ENCODE assay signal across 8 mouse cellular contexts in the genomic region with DNA sequence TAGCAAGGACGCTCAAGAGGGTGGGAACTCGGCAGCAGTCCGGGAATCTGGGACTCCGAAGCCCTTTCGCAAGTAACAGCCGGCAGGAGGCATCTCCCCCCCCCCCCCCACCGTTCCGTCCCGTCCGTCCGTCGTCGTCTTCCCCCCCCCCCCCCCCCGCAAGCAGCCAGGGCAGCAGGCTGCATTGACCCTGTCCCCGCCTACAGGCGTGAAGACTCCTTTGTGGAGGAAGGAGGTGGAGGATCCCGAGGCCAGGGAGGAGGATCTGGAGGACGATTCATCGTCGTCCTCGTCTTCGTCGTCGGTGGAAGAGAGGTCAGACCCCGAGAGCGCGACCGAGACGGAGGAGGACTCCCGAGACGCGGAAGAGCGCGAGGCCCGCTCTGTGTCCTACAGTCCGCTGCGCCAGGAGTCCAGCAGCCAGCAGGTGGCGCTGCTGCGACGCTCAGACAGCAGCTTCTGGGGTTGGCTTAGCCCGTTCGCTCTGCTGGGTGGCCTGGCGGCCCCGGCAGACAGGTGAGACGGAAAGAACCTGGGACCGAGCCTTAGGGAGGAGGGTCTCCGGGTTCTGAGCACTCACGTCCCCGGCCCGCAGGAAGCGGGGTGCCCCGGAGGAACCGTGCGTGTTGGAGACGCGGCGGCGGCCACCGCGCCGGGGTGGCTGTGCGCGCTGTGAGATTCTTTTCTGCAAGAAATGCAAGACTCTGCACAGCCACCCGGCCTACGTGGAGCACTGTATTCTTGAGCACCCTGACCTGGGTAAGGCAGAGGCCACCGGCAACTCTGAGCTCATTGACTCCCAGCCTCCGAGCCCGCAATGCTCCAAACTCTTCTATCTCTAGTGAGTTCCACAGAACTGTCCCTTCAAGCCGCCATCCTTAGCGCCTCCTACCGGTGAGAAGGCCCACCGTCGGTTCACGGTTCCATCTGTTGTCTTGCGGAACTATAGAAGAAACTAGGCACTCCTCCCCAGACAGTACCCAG. TPM values are rescaled to one million over a fixed set of nuclear protein-coding genes. Genes with fewer than 3 reads are reported as not detected.
DNase-seq lines count a peak whose midpoint lies in the region; ATAC-seq and TF ChIP-seq lines count a peak whose summit lies in the region.

No protein-coding gene starts in this region.

- no peaks in the 10 kb centered on the region for H3K9me3 ChIP-seq in embryonic facial prominence, embryonic 10.5 days
- H3K9me3 ChIP-seq in intestine, postnatal 0 days (ENCODE audit: control insufficient read depth) = no peaks in the 10 kb centered on the region
- no peaks in the 10 kb centered on the region for H3K9me3 ChIP-seq in midbrain, embryonic 11.5 days (ENCODE audit: control insufficient read depth, low read length)

- peak overlapping the region; percentile 89 for H3K4me2 ChIP-seq in intestine, postnatal 0 days (replicated peaks; ENCODE audit: low read depth)
- peak overlapping the region; percentile 91 for H3K4me2 ChIP-seq in midbrain, embryonic 11.5 days

- H3K27ac ChIP-seq in embryonic facial prominence, embryonic 10.5 days (replicated peaks) = peak overlapping the region; percentile 83
- no peak overlapping the region for H3K27ac ChIP-seq in intestine, postnatal 0 days (ENCODE audit: low read depth, low read length)
- no peak overlapping the region for H3K27ac ChIP-seq in midbrain, embryonic 11.5 days (ENCODE audit: low read depth, low read length)

- peak; percentile 98 for TF ChIP-seq CTCF in intestine, postnatal 0 days (IDR thresholded peaks at IDR 0.05; ENCODE audit: low read depth)

- peaks cover 41% of the 10 kb centered on the region for H3K4me1 ChIP-seq in embryonic facial prominence, embryonic 10.5 days
- no peaks in the 10 kb centered on the region for H3K4me1 ChIP-seq in intestine, postnatal 0 days (replicated peaks; ENCODE audit: control insufficient read depth, insufficient read depth, low read length)
- 0 out of 2 replicates have a peak, but pooled peaks cover 4% of the 10 kb centered on the region for H3K4me1 ChIP-seq in midbrain, embryonic 11.5 days (ENCODE audit: control insufficient read depth, insufficient read depth, low read length)

- peak; percentile 85 for DNase-seq in 3134 (ENCODE audit: extremely low read depth, insufficient read length, low spot score)
- DNase-seq in adrenal gland, postnatal 14 days = peak; percentile 92
- peak; percentile 90 for DNase-seq in embryonic facial prominence, embryonic 10.5 days (ENCODE audit: low spot score)
- peak; percentile 91 for DNase-seq in left cerebral cortex, postnatal 4 days
- peak; percentile 100 for DNase-seq in midbrain, embryonic 11.5 days (ENCODE audit: low spot score, missing footprints)
- DNase-seq in right cerebral cortex, postnatal 4 days = peak; percentile 88

- intact Hi-C loops in left cerebral cortex, postnatal 4 days (cut with DNase I) = no loop called here

- peak; percentile 70 for ATAC-seq in granulocyte monocyte progenitor cell, adult 5-6 weeks (replicated peaks; ENCODE audit: poor library complexity, severe bottlenecking)
- ATAC-seq in intestine, postnatal 0 days = peak; percentile 94
- ATAC-seq in midbrain, embryonic 11.5 days (ENCODE audit: low FRiP score) = peak; percentile 92

- peaks cover 65% of the 10 kb centered on the region for H3K27me3 ChIP-seq in embryonic facial prominence, embryonic 10.5 days (replicated peaks; ENCODE audit: low read depth, poor library complexity, severe bottlenecking)
- H3K27me3 ChIP-seq in intestine, postnatal 0 days (replicated peaks; ENCODE audit: control insufficient read depth, insufficient read depth, low read length) = peaks cover 19% of the 10 kb centered on the region
- H3K27me3 ChIP-seq in midbrain, embryonic 11.5 days (ENCODE audit: control insufficient read depth, insufficient read depth, low read length) = peaks cover 44% of the 10 kb centered on the region

- H3K9ac ChIP-seq in intestine, postnatal 0 days (ENCODE audit: low read depth, low read length) = peak overlapping the region; percentile 50
- H3K9ac ChIP-seq in midbrain, embryonic 11.5 days (ENCODE audit: low read length) = peak overlapping the region; percentile 52

- H3K36me3 ChIP-seq in embryonic facial prominence, embryonic 10.5 days (replicated peaks) = no peaks in the 10 kb centered on the region
- no peaks in the 10 kb centered on the region for H3K36me3 ChIP-seq in intestine, postnatal 0 days (ENCODE audit: control insufficient read depth, insufficient read depth)
- H3K36me3 ChIP-seq in midbrain, embryonic 11.5 days (ENCODE audit: control insufficient read depth, insufficient read depth, low read length) = no peaks in the 10 kb centered on the region

- peak overlapping the region; percentile 72 for H3K4me3 ChIP-seq in embryonic facial prominence, embryonic 10.5 days
- peak overlapping the region; percentile 66 for H3K4me3 ChIP-seq in intestine, postnatal 0 days (ENCODE audit: low read depth, low read length)
- H3K4me3 ChIP-seq in midbrain, embryonic 11.5 days (ENCODE audit: low read depth, low read length) = peak overlapping the region; percentile 55

- WGBS in embryonic facial prominence, embryonic 10.5 days = under 1% methylated on average over 71 of the region's 75 CpGs
- WGBS in intestine, postnatal 0 days = under 1% methylated on average over 65 of the region's 75 CpGs
- under 1% methylated on average over 63 of the region's 75 CpGs for WGBS in midbrain, embryonic 11.5 days

RNA-seq across cellular contexts. Expression of a gene that starts 2.9 kb away (rescaled TPM):
- 0.37 and 0.75 TPM in 2 replicates for total RNA-seq in adrenal gland, postnatal 14 days (2021)
- polyA plus RNA-seq in embryonic facial prominence, embryonic 10.5 days (2016; fragmentation: Nextera tagmentation; extraction: Ambion mirVana) = 0.68 TPM in 1 of 2 replicates, not detected in the other
- 33.2 and 34.9 TPM in 2 replicates for total RNA-seq in granulocyte monocyte progenitor cell, adult 5-6 weeks (2014; fragmentation: Nextera tagmentation)
- total RNA-seq in granulocyte monocyte progenitor cell, adult 5-6 weeks (2017) = 79.8 and 113 TPM in 2 replicates
- 0.76 and 1.5 TPM in 2 replicates for polyA plus RNA-seq in intestine, postnatal 0 days (2015; fragmentation: Nextera tagmentation; extraction: Ambion mirVana)
- under 1 TPM in 1 of 2 experiments, not detected in 1; 0.50 TPM for total RNA-seq in left cerebral cortex, postnatal 4 days (2021)
- 0.89 TPM in 1 of 2 replicates, not detected in the other for polyA plus RNA-seq in midbrain, embryonic 11.5 days (2014; fragmentation: Nextera tagmentation; extraction: Ambion mirVana)

RNA-seq across cellular contexts. Expression of a gene that starts 11.1 kb away (rescaled TPM):
- not detected in 2 replicates for total RNA-seq in adrenal gland, postnatal 14 days (2021)
- not detected in 2 replicates for polyA plus RNA-seq in embryonic facial prominence, embryonic 10.5 days (2016; fragmentation: Nextera tagmentation; extraction: Ambion mirVana)
- total RNA-seq in granulocyte monocyte progenitor cell, adult 5-6 weeks (2014; fragmentation: Nextera tagmentation) = 0.13 TPM in 1 of 2 replicates, not detected in the other
- 0.57 TPM in 1 of 2 replicates, not detected in the other for total RNA-seq in granulocyte monocyte progenitor cell, adult 5-6 weeks (2017)
- 0.51 and 0.65 TPM in 2 replicates for polyA plus RNA-seq in intestine, postnatal 0 days (2015; fragmentation: Nextera tagmentation; extraction: Ambion mirVana)
- under 1 TPM; 0.48 to 0.74 TPM for total RNA-seq in left cerebral cortex, postnatal 4 days (2021)
- 0.12 TPM in 1 of 2 replicates, not detected in the other for polyA plus RNA-seq in midbrain, embryonic 11.5 days (2014; fragmentation: Nextera tagmentation; extraction: Ambion mirVana)

RNA-seq across cellular contexts. Expression of a gene that starts 22.5 kb away (rescaled TPM):
- 7.4 and 8.3 TPM in 2 replicates for total RNA-seq in adrenal gland, postnatal 14 days (2021)
- 1.3 and 1.5 TPM in 2 replicates for polyA plus RNA-seq in embryonic facial prominence, embryonic 10.5 days (2016; fragmentation: Nextera tagmentation; extraction: Ambion mirVana)
- total RNA-seq in granulocyte monocyte progenitor cell, adult 5-6 weeks (2014; fragmentation: Nextera tagmentation) = 6.6 and 11.1 TPM in 2 replicates
- total RNA-seq in granulocyte monocyte progenitor cell, adult 5-6 weeks (2017) = 5.4 and 5.6 TPM in 2 replicates
- polyA plus RNA-seq in intestine, postnatal 0 days (2015; fragmentation: Nextera tagmentation; extraction: Ambion mirVana) = 1.6 and 2.1 TPM in 2 replicates
- 1 to 10 TPM; 4.3 to 5.1 TPM for total RNA-seq in left cerebral cortex, postnatal 4 days (2021)
- polyA plus RNA-seq in midbrain, embryonic 11.5 days (2014; fragmentation: Nextera tagmentation; extraction: Ambion mirVana) = 3.6 and 4.0 TPM in 2 replicates

RNA-seq across cellular contexts. Expression of a gene that starts 31.4 kb away (rescaled TPM):
- total RNA-seq in adrenal gland, postnatal 14 days (2021) = 10.2 and 10.3 TPM in 2 replicates
- polyA plus RNA-seq in embryonic facial prominence, embryonic 10.5 days (2016; fragmentation: Nextera tagmentation; extraction: Ambion mirVana) = 2.6 and 3.1 TPM in 2 replicates
- not detected in 2 replicates for total RNA-seq in granulocyte monocyte progenitor cell, adult 5-6 weeks (2014; fragmentation: Nextera tagmentation)
- total RNA-seq in granulocyte monocyte progenitor cell, adult 5-6 weeks (2017) = 0.09 and 0.41 TPM in 2 replicates
- polyA plus RNA-seq in intestine, postnatal 0 days (2015; fragmentation: Nextera tagmentation; extraction: Ambion mirVana) = 0.82 and 0.94 TPM in 2 replicates
- total RNA-seq in left cerebral cortex, postnatal 4 days (2021) = 100 to 1,000 TPM; 121 to 122 TPM
- polyA plus RNA-seq in midbrain, embryonic 11.5 days (2014; fragmentation: Nextera tagmentation; extraction: Ambion mirVana) = 3.0 and 4.6 TPM in 2 replicates

RNA-seq across cellular contexts. Expression of a gene that starts 32.5 kb away (rescaled TPM):
- total RNA-seq in adrenal gland, postnatal 14 days (2021) = 66.3 and 72.1 TPM in 2 replicates
- 12.4 and 12.7 TPM in 2 replicates for polyA plus RNA-seq in embryonic facial prominence, embryonic 10.5 days (2016; fragmentation: Nextera tagmentation; extraction: Ambion mirVana)
- 62.6 and 66.7 TPM in 2 replicates for total RNA-seq in granulocyte monocyte progenitor cell, adult 5-6 weeks (2014; fragmentation: Nextera tagmentation)
- 43.8 and 44.1 TPM in 2 replicates for total RNA-seq in granulocyte monocyte progenitor cell, adult 5-6 weeks (2017)
- polyA plus RNA-seq in intestine, postnatal 0 days (2015; fragmentation: Nextera tagmentation; extraction: Ambion mirVana) = 5.4 and 7.3 TPM in 2 replicates
- 10 to 100 TPM; 88.1 to 90.1 TPM for total RNA-seq in left cerebral cortex, postnatal 4 days (2021)
- 8.5 and 10.6 TPM in 2 replicates for polyA plus RNA-seq in midbrain, embryonic 11.5 days (2014; fragmentation: Nextera tagmentation; extraction: Ambion mirVana)

Comparison
In these comparisons a context has a peak if more than half of its experiments do, and no peak if none do; other contexts are left out.
1. RNA of a gene that starts 2.9 kb away (total RNA-seq): 33.2 to 113 TPM in granulocyte monocyte progenitor cell, adult 5-6 weeks; 0.50 TPM in left cerebral cortex, postnatal 4 days and 0.37 to 0.75 TPM in adrenal gland, postnatal 14 days; every median in the first group is over 10 times any median in the second.
2. Peak in every context shown above with its lines, with median percentiles within 50 percentile points of each other: DNase-seq, H3K4me3 ChIP-seq and ATAC-seq.